Mouse (Mus musculus): ENCODE results near the gene Zfp113. TPM values are rescaled to one million over a fixed set of nuclear protein-coding genes. Genes with fewer than 3 reads are reported as not detected.

Gene Zfp113
- 23.9 and 26.3 TPM in 2 replicates for polyA plus RNA-seq (2015; fragmentation: Nextera tagmentation; extraction: Ambion mirVana)

- Histone ChIP-seq H3K4me3 (ENCODE audit: low read depth, low read length) (peak within 1 kb of the TSS; percentile 89), H3K27ac (ENCODE audit: low read length) (peak within 1 kb of the TSS; percentile 94), H3K4me2 (ENCODE audit: low read length) (peak within 1 kb of the TSS; percentile 92), H3K36me3 (ENCODE audit: control insufficient read depth, insufficient read depth, low read length) (peaks cover 13% of the 10 kb centered on the region), H3K27me3 (ENCODE audit: control insufficient read depth, insufficient read depth, low read depth, low read length) (no peaks in the 10 kb centered on the region), H3K9ac (ENCODE audit: low read depth, low read length) (peak within 1 kb of the TSS; percentile 91), H3K9me3 (replicated peaks; ENCODE audit: control insufficient read depth, low read length, poor library complexity, severe bottlenecking) (no peaks in the 10 kb centered on the region), H3K4me1 (ENCODE audit: control insufficient read depth, insufficient read depth, low read length) (peaks cover 11% of the 10 kb centered on the region)
- WGBS: under 1% methylated on average over 31 of the region's 31 CpGs
- ATAC-seq: peak; percentile 97
These were observed at the start of gene Zfp113 for GRCm38 (mm10) chr5:138155443-138155976. Zfp113 (minus strand) TSS chr5:138155744.

GRCm38 (mm10) chr5:138202086-138202485 lies 46.5 kb upstream of the Zfp113 start:
- WGBS: 79% methylated on average over 3 of the region's 3 CpGs
- no peaks in the 10 kb centered on the region for H3K4me1 ChIP-seq (ENCODE audit: control insufficient read depth, insufficient read depth, low read length)
- no peak for ATAC-seq
- H3K9ac ChIP-seq (ENCODE audit: low read depth, low read length): no peak overlapping the region
- no peak overlapping the region for H3K4me3 ChIP-seq (ENCODE audit: low read depth, low read length)
- no peaks in the 10 kb centered on the region for H3K27me3 ChIP-seq (ENCODE audit: control insufficient read depth, insufficient read depth, low read depth, low read length)
- H3K4me2 ChIP-seq (ENCODE audit: low read length): no peak overlapping the region
- H3K9me3 ChIP-seq (replicated peaks; ENCODE audit: control insufficient read depth, low read length, poor library complexity, severe bottlenecking): no peaks in the 10 kb centered on the region
- H3K27ac ChIP-seq (ENCODE audit: low read length): no peak overlapping the region
- no peaks in the 10 kb centered on the region for H3K36me3 ChIP-seq (ENCODE audit: control insufficient read depth, insufficient read depth, low read length)

- ATAC-seq: no peak
- Histone ChIP-seq H3K4me2 (ENCODE audit: low read length) (no peak overlapping the region), H3K9me3 (replicated peaks; ENCODE audit: control insufficient read depth, low read length, poor library complexity, severe bottlenecking) (no peaks in the 10 kb centered on the region), H3K4me3 (ENCODE audit: low read depth, low read length) (no peak overlapping the region), H3K4me1 (ENCODE audit: control insufficient read depth, insufficient read depth, low read length) (peaks cover 11% of the 10 kb centered on the region), H3K36me3 (ENCODE audit: control insufficient read depth, insufficient read depth, low read length) (no peaks in the 10 kb centered on the region), H3K27ac (ENCODE audit: low read length) (no peak overlapping the region), H3K9ac (ENCODE audit: low read depth, low read length) (no peak overlapping the region), H3K27me3 (ENCODE audit: control insufficient read depth, insufficient read depth, low read depth, low read length) (no peaks in the 10 kb centered on the region)
- 11% methylated on average over 1 of the region's 1 CpGs for WGBS
These were observed 44.0 kb upstream of the Zfp113 start for GRCm38 (mm10) chr5:138199576-138199975.

- H3K4me2 ChIP-seq (ENCODE audit: low read length): peak overlapping the region; percentile 85
- peaks cover 18% of the 10 kb centered on the region for H3K4me1 ChIP-seq (ENCODE audit: control insufficient read depth, insufficient read depth, low read length)
- peak overlapping the region; percentile 89; the same call in 1 of the 2 replicates for H3K27ac ChIP-seq (ENCODE audit: low read length)
- 64% methylated on average over 7 of the region's 7 CpGs for WGBS
- no peaks in the 10 kb centered on the region for H3K27me3 ChIP-seq (ENCODE audit: control insufficient read depth, insufficient read depth, low read depth, low read length)
- H3K9ac ChIP-seq (ENCODE audit: low read depth, low read length): peak overlapping the region; percentile 94
- no peak for ATAC-seq
- H3K36me3 ChIP-seq (ENCODE audit: control insufficient read depth, insufficient read depth, low read length): peaks cover 12% of the 10 kb centered on the region
- H3K4me3 ChIP-seq (ENCODE audit: low read depth, low read length): peak overlapping the region; percentile 73
- no peaks in the 10 kb centered on the region for H3K9me3 ChIP-seq (replicated peaks; ENCODE audit: control insufficient read depth, low read length, poor library complexity, severe bottlenecking)
These were observed 39.9 kb upstream of the Zfp113 start for GRCm38 (mm10) chr5:138195463-138195862.

- Histone ChIP-seq H3K4me2 (ENCODE audit: low read length) (peak overlapping the region; percentile 85), H3K4me1 (ENCODE audit: control insufficient read depth, insufficient read depth, low read length) (peaks cover 18% of the 10 kb centered on the region), H3K36me3 (ENCODE audit: control insufficient read depth, insufficient read depth, low read length) (peaks cover 12% of the 10 kb centered on the region), H3K9me3 (replicated peaks; ENCODE audit: control insufficient read depth, low read length, poor library complexity, severe bottlenecking) (no peaks in the 10 kb centered on the region), H3K27me3 (ENCODE audit: control insufficient read depth, insufficient read depth, low read depth, low read length) (no peaks in the 10 kb centered on the region), H3K27ac (ENCODE audit: low read length) (peak overlapping the region; percentile 89), H3K4me3 (ENCODE audit: low read depth, low read length) (peak overlapping the region; percentile 73), H3K9ac (ENCODE audit: low read depth, low read length) (peak overlapping the region; percentile 94)
- WGBS: under 1% methylated on average over 29 of the region's 29 CpGs
- peak; percentile 70 for ATAC-seq
These were observed 39.3 kb upstream of the Zfp113 start for GRCm38 (mm10) chr5:138194755-138195345.

- no peaks in the 10 kb centered on the region for H3K9me3 ChIP-seq (replicated peaks; ENCODE audit: control insufficient read depth, low read length, poor library complexity, severe bottlenecking)
- H3K27ac ChIP-seq (ENCODE audit: low read length): peak within 1 kb of the TSS; percentile 89
- peak; percentile 86 for ATAC-seq
- H3K4me2 ChIP-seq (ENCODE audit: low read length): peak within 1 kb of the TSS; percentile 85
- peak within 1 kb of the TSS; percentile 73 for H3K4me3 ChIP-seq (ENCODE audit: low read depth, low read length)
- no peaks in the 10 kb centered on the region for H3K27me3 ChIP-seq (ENCODE audit: control insufficient read depth, insufficient read depth, low read depth, low read length)
- peak within 1 kb of the TSS; percentile 94 for H3K9ac ChIP-seq (ENCODE audit: low read depth, low read length)
- 7% methylated on average over 54 of the region's 54 CpGs for WGBS
- H3K4me1 ChIP-seq (ENCODE audit: control insufficient read depth, insufficient read depth, low read length): peaks cover 18% of the 10 kb centered on the region
- peaks cover 12% of the 10 kb centered on the region for H3K36me3 ChIP-seq (ENCODE audit: control insufficient read depth, insufficient read depth, low read length)
These were observed 38.5 kb upstream of the Zfp113 start, which contains the start of gene Mblac1 for GRCm38 (mm10) chr5:138193771-138194727. Mblac1 (plus strand) TSS chr5:138194314.

GRCm38 (mm10) chr5:138187661-138188306 lies 32.2 kb upstream of the Zfp113 start:
- Histone ChIP-seq H3K9me3 (replicated peaks; ENCODE audit: control insufficient read depth, low read length, poor library complexity, severe bottlenecking) (no peaks in the 10 kb centered on the region), H3K4me2 (ENCODE audit: low read length) (peak overlapping the region; percentile 68), H3K9ac (ENCODE audit: low read depth, low read length) (peak overlapping the region; percentile 81), H3K4me1 (ENCODE audit: control insufficient read depth, insufficient read depth, low read length) (peaks cover 18% of the 10 kb centered on the region), H3K4me3 (ENCODE audit: low read depth, low read length) (peak overlapping the region; percentile 80), H3K27ac (ENCODE audit: low read length) (peak overlapping the region; percentile 82), H3K27me3 (ENCODE audit: control insufficient read depth, insufficient read depth, low read depth, low read length) (no peaks in the 10 kb centered on the region), H3K36me3 (ENCODE audit: control insufficient read depth, insufficient read depth, low read length) (peaks cover 12% of the 10 kb centered on the region)
- WGBS: 1% methylated on average over 10 of the region's 10 CpGs
- peak; percentile 87 for ATAC-seq

GRCm38 (mm10) chr5:138186950-138187638 lies 31.6 kb upstream of the Zfp113 start, which contains the start of the genes Taf6 and Cnpy4:
Taf6 (minus strand) TSS chr5:138187451.
Cnpy4 (plus strand) TSS chr5:138187485.
- Histone ChIP-seq H3K36me3 (ENCODE audit: control insufficient read depth, insufficient read depth, low read length) (peaks cover 9% of the 10 kb centered on the region), H3K9me3 (replicated peaks; ENCODE audit: control insufficient read depth, low read length, poor library complexity, severe bottlenecking) (no peaks in the 10 kb centered on the region), H3K9ac (ENCODE audit: low read depth, low read length) (peak within 1 kb of the TSS; percentile 86), H3K27ac (ENCODE audit: low read length) (peak within 1 kb of the TSS; percentile 82), H3K27me3 (ENCODE audit: control insufficient read depth, insufficient read depth, low read depth, low read length) (no peaks in the 10 kb centered on the region), H3K4me2 (ENCODE audit: low read length) (peak within 1 kb of the TSS; percentile 68), H3K4me3 (ENCODE audit: low read depth, low read length) (peak within 1 kb of the TSS; percentile 80), H3K4me1 (ENCODE audit: control insufficient read depth, insufficient read depth, low read length) (peaks cover 18% of the 10 kb centered on the region)
- ATAC-seq: peak; percentile 82
- under 1% methylated on average over 31 of the region's 31 CpGs for WGBS

All from midbrain, embryonic 16.5 days (tissue).